Mouse (Mus musculus) lung, postnatal 10 days (tissue): ENCODE measurements around the gene Arid2.
A peak's percentile ranks its signal among the peaks of the same experiment; 100 is the strongest.

Experiments
- DNase-seq: peaks from one replicate; pipeline ENCODE4 v3.0.0; 2021

Arid2 gene

DNA sequence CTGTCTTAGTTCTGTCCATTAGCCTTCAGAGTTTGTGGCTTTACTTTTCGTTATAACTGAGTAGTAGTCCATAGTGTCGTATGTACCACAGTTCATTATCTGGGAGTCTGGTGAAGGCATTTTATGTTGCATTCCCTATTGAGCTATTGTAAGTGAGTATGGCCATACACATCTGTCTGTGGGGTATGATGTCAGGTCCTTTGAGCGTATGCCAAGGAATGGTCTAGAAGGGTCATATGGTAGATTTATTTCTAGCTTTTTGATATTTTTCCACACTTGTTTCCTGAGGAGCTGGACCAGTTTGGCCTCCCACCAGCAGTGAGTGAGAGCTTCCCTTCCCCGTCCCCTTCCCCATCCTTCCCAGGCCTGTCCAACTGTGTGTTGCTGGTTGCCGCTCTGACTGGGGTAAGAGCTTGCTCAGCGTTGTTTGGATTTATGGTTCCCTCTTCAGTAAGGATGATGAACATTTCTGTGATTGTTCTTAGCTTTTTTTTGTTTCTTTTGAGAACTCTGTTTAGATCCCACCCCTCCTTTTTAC, 58.1 kb downstream of the Arid2 start:
- peak; percentile 13 for DNase-seq

DNA sequence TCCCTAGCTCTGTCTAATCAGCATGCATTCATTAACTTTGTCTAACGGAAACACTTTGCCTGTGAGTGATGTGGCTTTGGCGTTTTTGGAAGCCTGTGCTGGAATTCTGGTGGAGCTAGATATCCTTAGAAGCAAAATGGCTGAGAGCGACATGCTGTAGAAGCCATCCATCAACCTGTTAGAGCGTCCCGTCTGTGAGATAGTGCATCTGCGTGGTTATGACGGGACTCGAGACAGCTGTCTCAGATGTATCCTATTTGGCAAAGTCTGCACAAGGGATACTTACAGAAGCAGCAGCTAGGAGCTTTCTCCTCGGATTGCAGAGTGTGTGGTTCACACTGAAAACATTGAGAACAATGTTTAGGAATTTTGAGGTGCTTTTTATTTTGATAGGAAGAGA, 64.1 kb downstream of the Arid2 start:
- no peak for DNase-seq

- DNase-seq = no peak
Measured at GRCm38 (mm10) chr15:96358871-96359270, 71.6 kb downstream of the Arid2 start.

GRCm38 (mm10) chr15:96360614-96361013, 73.3 kb downstream of the Arid2 start:
- DNase-seq = no peak

DNA sequence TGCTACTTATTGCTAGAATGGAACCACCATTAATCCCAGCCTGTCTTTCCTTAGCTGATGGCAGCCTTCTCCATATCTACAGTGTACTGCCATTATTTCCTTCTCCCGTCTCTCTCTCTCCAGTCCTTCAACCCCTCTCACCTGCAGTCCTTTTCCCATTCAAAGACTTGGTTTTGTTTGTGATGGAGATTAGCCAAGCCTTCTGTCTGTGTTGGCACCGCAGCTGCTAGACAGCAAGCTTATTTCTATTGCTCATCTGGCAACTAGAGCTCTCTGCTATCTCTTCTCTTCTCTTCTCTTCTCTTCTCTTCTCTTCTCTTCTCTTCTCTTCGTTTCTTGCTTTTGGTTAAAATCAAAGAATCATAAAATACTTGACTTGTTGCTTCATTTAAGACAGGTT, 78.0 kb downstream of the Arid2 start:
- no peak for DNase-seq

GRCm38 (mm10) chr15:96366176-96366963, 79.1 kb downstream of the Arid2 start:
- no peak for DNase-seq

GRCm38 (mm10) chr15:96371311-96371710, 84.0 kb downstream of the Arid2 start:
- DNase-seq = no peak

DNA sequence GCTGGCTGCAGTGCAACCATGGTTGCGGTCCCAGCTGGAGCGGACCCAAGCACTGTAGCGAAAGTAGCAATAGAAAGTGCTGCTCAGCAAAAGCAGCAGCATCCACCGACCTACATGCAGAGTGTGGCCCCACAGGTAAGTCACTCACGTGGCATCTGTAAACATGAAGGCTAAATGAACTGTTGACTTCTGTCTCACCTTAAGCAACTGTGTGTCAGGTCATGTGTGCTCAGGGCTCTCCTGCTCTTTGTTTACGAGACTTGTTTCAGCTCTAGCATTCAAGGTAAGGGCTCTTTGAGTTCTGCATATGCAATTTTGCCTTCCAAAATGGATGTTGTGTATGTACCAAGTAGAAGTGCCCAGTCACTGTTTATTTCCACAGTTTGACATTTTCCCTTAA, 85.3 kb downstream of the Arid2 start:
- DNase-seq = no peak

- DNase-seq = peak; percentile 21
Measured at GRCm38 (mm10) chr15:96373161-96373560, 85.8 kb downstream of the Arid2 start.

GRCm38 (mm10) chr15:96376214-96376613, 88.9 kb downstream of the Arid2 start:
- no peak for DNase-seq

- DNase-seq = peak; percentile 46
Measured at GRCm38 (mm10) chr15:96377263-96377662, 89.9 kb downstream of the Arid2 start.

DNA sequence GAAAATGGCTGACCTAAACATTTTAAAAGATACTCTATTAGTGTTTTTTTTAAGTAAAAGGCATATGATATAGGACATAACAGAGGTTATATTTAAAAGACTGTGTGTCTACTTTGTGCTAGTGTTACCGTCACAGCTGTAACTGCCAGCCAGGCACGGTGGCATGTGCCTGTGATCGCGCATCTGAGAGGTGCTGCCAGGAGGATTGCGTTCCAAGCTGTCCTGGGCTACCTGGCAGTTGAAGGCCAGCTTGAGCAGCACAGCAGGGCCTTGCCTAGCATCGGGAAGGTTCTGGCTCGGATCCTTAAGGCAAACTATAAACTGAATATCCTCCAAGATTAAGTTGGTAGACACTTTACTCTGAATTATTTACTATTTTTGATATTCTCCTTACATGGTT, 90.4 kb downstream of the Arid2 start:
- DNase-seq = no peak

DNA sequence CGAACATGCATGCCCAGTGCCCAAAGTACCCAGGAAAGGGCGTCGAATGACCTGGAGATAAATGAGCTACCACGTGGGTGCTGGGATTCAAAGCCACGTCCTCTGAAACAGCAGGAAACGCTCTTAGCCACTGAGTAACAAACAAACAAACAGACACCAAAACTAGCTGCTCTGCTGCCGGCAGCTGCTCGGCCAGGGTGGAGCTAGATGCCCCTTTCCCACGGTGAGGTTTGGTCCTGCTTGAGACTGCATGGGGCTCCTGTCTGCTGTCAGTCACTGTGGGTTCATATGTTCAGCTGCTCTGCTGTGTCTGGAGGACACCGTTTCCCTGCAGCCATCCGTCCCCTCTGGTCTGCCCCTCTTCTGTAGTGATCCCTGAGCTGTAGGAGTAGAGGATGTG, 94.9 kb downstream of the Arid2 start:
- DNase-seq = peak; percentile 14

DNA sequence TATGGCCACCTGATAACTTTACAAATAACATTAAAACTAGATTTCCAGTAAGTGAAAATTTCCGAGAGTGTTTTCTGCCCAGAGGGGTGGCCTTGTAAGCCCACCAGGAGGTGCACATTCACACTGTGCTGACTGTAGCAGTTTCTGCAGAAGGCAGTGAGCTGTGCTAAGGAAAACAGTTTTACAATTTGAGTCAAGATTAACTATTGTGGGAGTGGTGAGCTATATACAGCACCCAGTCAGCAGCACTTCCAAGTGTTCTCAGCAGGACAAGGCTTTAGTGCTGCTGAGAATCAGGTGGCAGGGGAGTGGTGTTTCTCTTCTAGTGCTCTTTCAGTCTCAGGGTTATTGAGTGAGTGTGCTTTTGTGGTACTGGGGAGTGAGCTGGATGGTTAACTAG, 101.2 kb downstream of the Arid2 start:
- no peak for DNase-seq

GRCm38 (mm10) chr15:96392878-96393277, 105.6 kb downstream of the Arid2 start:
- no peak for DNase-seq

GRCm38 (mm10) chr15:96395071-96395470, 107.8 kb downstream of the Arid2 start:
- peak; percentile 49 for DNase-seq

DNA sequence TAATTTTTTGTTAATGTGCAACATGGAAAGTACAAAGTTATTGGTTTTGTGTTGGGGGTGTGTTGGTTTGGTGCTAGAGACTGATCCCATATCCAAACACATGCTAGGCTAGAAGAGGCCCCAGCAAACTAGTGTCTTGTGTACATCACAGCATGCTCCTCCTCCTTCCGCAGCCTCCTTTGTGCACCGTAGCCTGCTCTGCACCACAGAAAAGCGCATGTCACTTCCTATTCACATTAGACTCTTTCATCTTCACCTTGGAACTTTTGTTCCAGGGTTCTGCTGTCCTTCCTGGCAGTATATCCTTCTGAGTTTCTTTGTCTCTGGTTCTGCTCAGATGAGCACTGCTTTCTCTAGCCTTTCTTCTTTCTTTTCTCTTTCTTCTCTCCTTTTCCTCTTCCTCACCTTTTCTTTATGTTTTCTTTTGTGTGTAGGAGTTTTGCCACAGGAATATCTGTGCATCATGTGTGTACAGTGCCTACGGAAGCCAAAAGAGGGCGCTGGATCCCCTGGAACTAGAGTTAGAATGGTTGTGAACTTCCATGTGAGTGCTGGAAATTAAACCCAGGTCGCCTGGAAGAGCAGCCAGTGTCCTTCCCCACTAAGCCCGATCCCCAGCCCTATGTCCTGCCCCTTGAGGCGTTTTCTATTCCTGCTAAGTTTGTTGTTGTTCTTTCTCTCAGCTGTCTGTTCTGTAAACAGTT, 109.5 kb downstream of the Arid2 start:
- DNase-seq = no peak

- DNase-seq = no peak
Measured at GRCm38 (mm10) chr15:96398333-96398732, 111.0 kb downstream of the Arid2 start.

DNA sequence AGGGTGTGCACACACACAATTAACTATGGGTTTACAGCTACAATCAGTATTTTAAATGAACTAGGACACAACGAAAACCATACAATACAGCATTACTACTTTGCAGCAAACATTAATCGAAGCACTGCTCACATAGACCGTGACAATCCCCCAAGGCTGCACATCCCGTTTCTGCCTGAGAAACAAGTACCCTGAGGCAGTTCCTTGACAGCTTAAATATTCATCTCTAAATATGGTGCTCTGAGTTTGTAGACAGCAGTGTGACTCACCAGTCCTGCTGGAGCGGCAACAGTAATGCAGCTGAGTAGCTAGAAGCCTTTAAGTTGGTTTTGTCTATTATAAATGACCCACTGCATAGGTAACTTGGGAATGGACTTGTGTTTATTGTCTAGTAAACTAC, 118.2 kb downstream of the Arid2 start:
- DNase-seq = no peak

- DNase-seq = no peak
Measured at GRCm38 (mm10) chr15:96406253-96406652, 118.9 kb downstream of the Arid2 start.

GRCm38 (mm10) chr15:96407151-96407550, 119.8 kb downstream of the Arid2 start:
- no peak for DNase-seq

DNA sequence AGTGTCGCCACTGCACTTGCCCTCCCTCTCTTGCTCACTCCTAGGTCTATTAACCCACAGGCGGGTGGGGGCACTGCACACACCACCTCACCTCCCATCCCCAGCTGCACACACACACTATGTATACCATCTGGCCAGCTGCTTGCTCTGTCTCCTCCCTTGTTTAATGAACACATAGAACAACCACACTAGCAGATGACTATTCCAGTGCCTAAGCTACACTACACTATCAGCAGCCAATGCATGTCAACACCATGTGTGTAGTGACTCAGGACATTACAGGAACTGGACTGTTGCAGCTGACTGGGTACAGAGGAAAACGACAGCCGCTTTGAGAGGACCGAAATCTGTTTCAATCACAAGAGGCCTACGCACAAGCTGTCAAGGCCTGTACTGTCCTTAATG, 121.4 kb downstream of the Arid2 start:
- no peak for DNase-seq

DNA sequence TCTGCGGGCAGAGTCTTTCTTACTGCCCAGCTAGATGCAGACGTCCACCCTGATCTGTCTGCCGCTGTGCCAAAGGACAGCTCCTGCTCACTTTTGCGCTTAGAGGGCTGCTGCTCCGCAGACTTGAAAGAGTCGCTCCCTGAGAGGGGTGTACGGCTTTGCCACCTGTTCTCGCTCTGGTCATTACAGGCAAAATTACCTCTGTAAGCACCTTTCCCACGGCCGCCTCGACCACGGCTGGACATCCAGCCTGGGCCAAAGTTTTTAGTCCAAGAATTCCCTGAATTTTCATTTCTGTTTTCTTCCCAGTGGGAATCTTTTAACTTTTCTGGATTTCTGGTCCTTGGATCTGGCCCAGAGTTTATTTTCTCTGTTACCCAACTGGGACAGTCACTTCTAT, 130.8 kb downstream of the Arid2 start:
- DNase-seq = no peak

- DNase-seq = no peak
Measured at GRCm38 (mm10) chr15:96419920-96420319, 132.6 kb downstream of the Arid2 start.
